Mouse (Mus musculus) MEL (cell line): ENCODE data around the gene Erc1. TPM values are rescaled to one million over a fixed set of nuclear protein-coding genes. Genes with fewer than 3 reads are reported as not detected.

Source experiments
- DNase-seq: peaks from one replicate; pipeline ENCODE4 v3.0.0; 2011; ENCODE audit warnings: low read depth, low spot score
- H3K27ac ChIP-seq: 2 replicates; pipeline ENCODE4 v1.5.1; 2012; ENCODE audit warnings: low read depth, mild to moderate bottlenecking, control low read depth, low read length, moderate library complexity; ENCODE audit not compliant: control insufficient read depth
- H3K27me3 ChIP-seq, 2 experiments: fragments of 150-350 bp in 1 of 2; sonication (generic) in 1 of 2; 2 replicates each; pipeline ENCODE4 v1.6.1; 2012; ENCODE audit warnings: low read length in 2 of 2, mild to moderate bottlenecking in 2 of 2, improper control_type of control experiment in 1 of 2, moderate library complexity in 1 of 2; ENCODE audit not compliant: insufficient read depth in 2 of 2, control insufficient read depth in 1 of 2
- H3K36me3 ChIP-seq, 2 experiments: 2 replicates each; pipeline ENCODE4 v1.6.1; 2012 to 2014; ENCODE audit warnings: low read length in 2 of 2, improper control_type of control experiment in 1 of 2, inconsistent platforms in 1 of 2, mild to moderate bottlenecking in 1 of 2; ENCODE audit not compliant: insufficient read depth in 2 of 2, control insufficient read depth in 1 of 2
- H3K4me1 ChIP-seq, 2 experiments: fragments of 150-350 bp in 1 of 2; sonication (generic) in 1 of 2; 2 replicates each; pipeline ENCODE4 v1.6.1; 2012; ENCODE audit warnings: low read length in 2 of 2, improper control_type of control experiment in 1 of 2, mild to moderate bottlenecking in 1 of 2; ENCODE audit not compliant: insufficient read depth in 2 of 2, control insufficient read depth in 1 of 2
- H3K4me3 ChIP-seq, 2 experiments: fragments of 150-350 bp in 1 of 2; sonication (generic) in 1 of 2; 2 replicates each; pipeline ENCODE4 v1.5.1; 2012; ENCODE audit warnings: low read depth in 2 of 2, low read length in 2 of 2, mild to moderate bottlenecking in 2 of 2, moderate library complexity in 2 of 2, control low read depth in 1 of 2, improper control_type of control experiment in 1 of 2; ENCODE audit not compliant: control insufficient read depth in 1 of 2, insufficient read depth in 1 of 2
- H3K79me2 ChIP-seq: 2 replicates; pipeline ENCODE4 v1.6.1; 2012; ENCODE audit warnings: mild to moderate bottlenecking, low read length, moderate library complexity; ENCODE audit not compliant: control insufficient read depth, poor library complexity, insufficient read depth
- H3K9ac ChIP-seq: 2 replicates; pipeline ENCODE4 v1.6.1; 2012; ENCODE audit warnings: low read depth, mild to moderate bottlenecking, control low read depth, low read length, moderate library complexity; ENCODE audit not compliant: control insufficient read depth, poor library complexity, severe bottlenecking
- H3K9me3 ChIP-seq: fragments of 150-350 bp; sonication (generic); replicated peaks from 2 replicates; pipeline ENCODE4 v1.6.1; 2012; ENCODE audit warnings: mild to moderate bottlenecking, low read length, improper control_type of control experiment, moderate library complexity; ENCODE audit not compliant: insufficient read depth
- CHD1 ChIP-seq: IDR thresholded peaks from 2 replicates; pipeline ENCODE4 v1.6.1; 2012; ENCODE audit warnings: low read depth, mild to moderate bottlenecking, inconsistent platforms, low read length, improper control_type of control experiment
- CTCF ChIP-seq, 3 experiments: IDR thresholded peaks in 2 of 3; conservative IDR thresholded peaks in 1 of 3; 2 replicates each; pipeline ENCODE4 v1.5.1; 2011 to 2012; ENCODE audit warnings: low read length in 3 of 3, low read depth in 2 of 3, mild to moderate bottlenecking in 2 of 3, improper control_type of control experiment in 1 of 3, inconsistent platforms in 1 of 3, mixed read lengths in 1 of 3, moderate library complexity in 1 of 3; ENCODE audit not compliant: control insufficient read depth in 1 of 3, insufficient read depth in 1 of 3, poor library complexity in 1 of 3, severe bottlenecking in 1 of 3
- E2F4 ChIP-seq: IDR thresholded peaks from 2 replicates; pipeline ENCODE4 v1.6.1; 2011; ENCODE audit warnings: low read depth, low read length, improper control_type of control experiment, borderline replicate concordance
- ELF1 ChIP-seq: IDR thresholded peaks from 2 replicates; pipeline ENCODE4 v1.6.1; 2014; ENCODE audit warnings: low read depth, mild to moderate bottlenecking, inconsistent platforms, low read length, improper control_type of control experiment, moderate library complexity
- GABPA ChIP-seq: IDR thresholded peaks from 2 replicates; pipeline ENCODE4 v1.6.1; 2012; ENCODE audit warnings: low read depth, mild to moderate bottlenecking, inconsistent platforms, low read length, improper control_type of control experiment, moderate library complexity
- GATA1 ChIP-seq: IDR thresholded peaks from 2 replicates; pipeline ENCODE4 v1.6.1; 2011; ENCODE audit warnings: low read depth, low read length, improper control_type of control experiment
- JUND ChIP-seq: IDR thresholded peaks from 2 replicates; pipeline ENCODE4 v1.6.1; 2011; ENCODE audit warnings: low read depth, mild to moderate bottlenecking, improper control_type of control experiment, low read length
- MAFK ChIP-seq: IDR thresholded peaks from 2 replicates; pipeline ENCODE4 v1.6.1; 2011; ENCODE audit warnings: low read depth, mild to moderate bottlenecking, low read length, improper control_type of control experiment, borderline replicate concordance
- MXI1 ChIP-seq: IDR thresholded peaks from 2 replicates; pipeline ENCODE4 v1.6.1; 2011; ENCODE audit warnings: mild to moderate bottlenecking, low read depth, low read length, improper control_type of control experiment
- MYB ChIP-seq: IDR thresholded peaks from 2 replicates; pipeline ENCODE4 v1.6.1; 2011; ENCODE audit warnings: mild to moderate bottlenecking, low read depth, low read length, improper control_type of control experiment
- MYC ChIP-seq: IDR thresholded peaks from 2 replicates; pipeline ENCODE4 v1.6.1; 2011; ENCODE audit warnings: low read depth, mild to moderate bottlenecking, low read length, improper control_type of control experiment, moderate library complexity
- NELFE ChIP-seq: IDR thresholded peaks from 2 replicates; pipeline ENCODE4 v1.6.1; 2011; ENCODE audit warnings: low read depth, low read length, improper control_type of control experiment
- POLR2A ChIP-seq, 2 experiments: IDR thresholded peaks; 2 replicates each; pipeline ENCODE4 v1.6.1; 2011 to 2012; ENCODE audit warnings: low read length in 2 of 2, mild to moderate bottlenecking in 2 of 2, control low read depth in 1 of 2, improper control_type of control experiment in 1 of 2, low read depth in 1 of 2, moderate library complexity in 1 of 2; ENCODE audit not compliant: control insufficient read depth in 1 of 2, insufficient read depth in 1 of 2, poor library complexity in 1 of 2
- POLR2AphosphoS2 ChIP-seq: IDR thresholded peaks from 2 replicates; pipeline ENCODE4 v1.6.1; 2011; ENCODE audit warnings: low read length, improper control_type of control experiment
- RAD21 ChIP-seq: IDR thresholded peaks from 2 replicates; pipeline ENCODE4 v1.6.1; 2011; ENCODE audit warnings: mild to moderate bottlenecking, low read depth, low read length, improper control_type of control experiment
- RCOR1 ChIP-seq: IDR thresholded peaks from 2 replicates; pipeline ENCODE4 v1.6.1; 2012; ENCODE audit warnings: low read depth, mild to moderate bottlenecking, inconsistent platforms, low read length, improper control_type of control experiment
- SIN3A ChIP-seq: IDR thresholded peaks from 2 replicates; pipeline ENCODE4 v1.6.1; 2012; ENCODE audit warnings: low read length, improper control_type of control experiment, inconsistent platforms
- TAL1 ChIP-seq: IDR thresholded peaks from 2 replicates; pipeline ENCODE4 v1.6.1; 2012; ENCODE audit warnings: mild to moderate bottlenecking, inconsistent platforms, low read length, moderate library complexity, mixed read lengths
- USF1 ChIP-seq: IDR thresholded peaks from 2 replicates; pipeline ENCODE4 v1.6.1; 2014; ENCODE audit warnings: low read depth, mild to moderate bottlenecking, inconsistent platforms, low read length, improper control_type of control experiment, moderate library complexity
- ZNF384 ChIP-seq: IDR thresholded peaks from 2 replicates; pipeline ENCODE4 v1.6.1; 2012; ENCODE audit warnings: low read depth, mild to moderate bottlenecking, inconsistent platforms, low read length, improper control_type of control experiment
- polyA plus RNA-seq, 2 experiments: library from polyadenylated mRNA; stranded (reverse) in 1 of 2; unstranded in 1 of 2; fragments of >175 nt in 1 of 2; fragments of >200 nt in 1 of 2; gene quantifications; 2 replicates each; pipeline versions ENCODE4 v1.2.1 to v1.2.4; 2012; ENCODE audit warnings: low replicate concordance in 2 of 2, low read depth in 1 of 2; ENCODE audit not compliant: insufficient read length in 2 of 2, insufficient read depth in 1 of 2, missing spikeins in 1 of 2
- total RNA-seq: library from RNA; depleted of rRNA; stranded (reverse); fragments of 300-350 nt; gene quantifications from 2 replicates; pipeline ENCODE4 v1.2.3, GENCODE M21; 2012

Erc1 gene
- total and polyA plus RNA-seq, 3 experiments: 3.8 to 79.9 (median 9.4) TPM

- no peak for TF ChIP-seq POLR2AphosphoS2
- no peak for TF ChIP-seq GABPA
- no peak for TF ChIP-seq CTCF (IDR thresholded peaks at IDR 0.05 in 2 of 3, conservative IDR thresholded peaks at IDR 0.05 in 1 of 3; ENCODE audit: control insufficient read depth in 1 of 3, insufficient read depth in 1 of 3, low read depth in 2 of 3, low read length in 3 of 3, poor library complexity in 1 of 3, severe bottlenecking in 1 of 3)
- TF ChIP-seq RAD21: no peak
- no peak for TF ChIP-seq MYC
- TF ChIP-seq MAFK: no peak
- no peak for TF ChIP-seq POLR2A (IDR thresholded peaks at IDR 0.05; ENCODE audit: control insufficient read depth in 1 of 2, insufficient read depth in 1 of 2, low read depth in 1 of 2, low read length in 2 of 2, poor library complexity in 1 of 2)
- TF ChIP-seq MYB: no peak
- no peak for TF ChIP-seq TAL1
- no peak for TF ChIP-seq SIN3A
- no peak for TF ChIP-seq MXI1
- no peak for TF ChIP-seq NELFE
- no peak for TF ChIP-seq RCOR1
- no peak for TF ChIP-seq ELF1
- TF ChIP-seq CHD1: no peak
- no peak for TF ChIP-seq ZNF384
- DNase-seq: no peak
- no peak overlapping the region for H3K9ac ChIP-seq
- no peaks in the 10 kb centered on the region for H3K36me3 ChIP-seq
- H3K4me3 ChIP-seq: no peak overlapping the region
- no peaks in the 10 kb centered on the region for H3K9me3 ChIP-seq
- no peak overlapping the region for H3K27ac ChIP-seq
- H3K4me1 ChIP-seq: no peaks in the 10 kb centered on the region
- no peaks in the 10 kb centered on the region; a peak in 1 of 4 replicates for H3K27me3 ChIP-seq
- H3K79me2 ChIP-seq: no peaks in the 10 kb centered on the region
Measured at GRCm38 (mm10) chr6:119543456-119543802, 304.5 kb downstream of the Erc1 start.

GRCm38 (mm10) chr6:119535867-119536266 lies 312.1 kb downstream of the Erc1 start:
- H3K27me3 ChIP-seq: peaks cover 0 to 3% of the 10 kb centered on the region in 2 experiments; a peak in 1 of 4 replicates
- H3K36me3 ChIP-seq: no peaks in the 10 kb centered on the region
- no peak overlapping the region for H3K9ac ChIP-seq
- H3K4me3 ChIP-seq: no peak overlapping the region
- no peaks in the 10 kb centered on the region for H3K79me2 ChIP-seq
- H3K9me3 ChIP-seq: no peaks in the 10 kb centered on the region
- DNase-seq: no peak
- H3K27ac ChIP-seq: no peak overlapping the region
- TF ChIP-seq JUND: no peak
- TF ChIP-seq GATA1: no peak
- no peak for TF ChIP-seq USF1
- TF ChIP-seq E2F4: no peak
- H3K4me1 ChIP-seq: no peaks in the 10 kb centered on the region
